Mouse (Mus musculus): ENCODE measurements around the gene Saysd1.

The Saysd1 gene

DNA sequence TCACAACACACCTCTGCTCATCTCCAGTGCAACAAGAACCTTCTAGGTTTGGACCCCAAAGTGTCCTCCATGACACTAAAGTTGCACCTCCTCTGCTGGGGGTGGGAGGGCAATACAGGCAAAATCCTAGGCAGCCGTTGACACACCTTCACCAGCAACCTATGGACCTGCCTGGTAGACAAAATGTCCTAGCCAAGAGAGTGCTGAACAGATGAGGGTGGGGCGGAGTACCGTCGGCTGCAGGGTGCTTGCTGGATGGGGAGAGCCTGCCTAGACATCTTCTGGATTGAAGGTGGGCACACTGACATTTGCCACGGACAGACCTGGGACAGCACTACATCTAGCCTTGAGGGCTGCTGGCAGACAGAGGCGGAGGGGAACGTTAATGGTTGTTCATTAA, 26.1 kb upstream of the Saysd1 start:
- no peak for DNase-seq (ENCODE audit: low spot score)

DNA sequence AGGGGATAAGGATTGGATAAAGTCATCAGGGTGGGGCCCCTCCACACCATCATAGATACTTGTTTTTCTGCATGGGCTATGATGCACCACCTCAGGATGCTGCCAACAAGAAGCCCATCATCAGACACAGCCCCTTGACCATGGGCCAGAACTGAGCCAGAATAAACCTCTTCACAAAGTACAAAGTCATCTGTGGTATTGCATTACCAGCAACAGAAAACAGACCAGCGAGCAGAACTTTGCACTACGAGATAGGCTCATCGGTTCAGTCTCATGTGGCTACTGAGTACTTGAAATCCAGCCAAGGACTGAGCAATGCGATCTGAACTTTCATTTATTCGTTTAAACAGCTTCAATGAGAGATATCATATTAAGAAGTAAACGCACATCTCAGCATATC, 24.4 kb upstream of the Saysd1 start:
- DNase-seq (ENCODE audit: low spot score): no peak

DNA sequence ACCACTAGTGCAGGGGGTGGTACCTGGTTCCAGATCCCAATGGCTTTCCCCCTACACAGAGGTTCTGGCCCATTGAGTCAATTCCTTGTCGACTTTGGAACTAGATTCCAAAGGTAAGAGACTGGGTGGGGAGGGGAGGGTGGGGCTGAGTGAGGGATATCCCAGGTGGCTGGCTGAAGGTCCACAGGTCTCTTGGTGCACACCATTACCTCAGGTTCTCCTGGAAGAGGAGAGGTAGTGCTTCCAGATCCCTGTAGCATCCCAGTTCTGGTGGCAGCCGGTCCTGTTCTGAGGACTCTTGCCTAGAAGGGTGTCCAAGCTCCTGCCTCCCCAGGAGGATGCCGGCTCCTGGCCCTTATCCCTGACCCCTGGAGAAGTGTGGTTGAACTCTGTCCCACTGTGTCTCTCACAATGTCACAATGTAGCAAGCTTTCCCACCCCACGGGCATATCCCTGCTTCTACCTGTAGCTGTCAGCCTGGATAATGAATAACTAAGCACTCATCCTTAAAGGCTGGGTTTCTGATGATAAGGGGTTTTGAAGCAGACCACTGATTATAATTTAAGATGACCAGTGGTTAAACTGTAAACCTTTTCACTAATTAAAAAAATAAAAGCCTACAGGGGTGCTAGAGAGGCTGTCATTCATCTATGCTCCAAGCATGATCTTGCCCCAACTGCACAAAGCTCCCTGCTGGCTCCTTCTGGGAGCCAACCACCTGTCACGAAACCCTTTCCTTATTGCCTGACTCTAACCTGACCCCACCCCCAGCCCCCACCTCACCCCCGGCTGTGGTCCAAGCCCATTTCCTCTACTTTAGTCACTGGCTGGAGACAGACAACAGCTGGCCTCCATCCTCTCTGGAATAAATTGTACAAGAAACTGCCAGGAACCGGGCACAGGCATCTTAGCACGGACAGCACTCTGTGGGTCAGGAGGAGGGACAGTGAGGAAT, 20.7 kb upstream of the Saysd1 start:
- DNase-seq (ENCODE audit: low spot score): no peak

DNA sequence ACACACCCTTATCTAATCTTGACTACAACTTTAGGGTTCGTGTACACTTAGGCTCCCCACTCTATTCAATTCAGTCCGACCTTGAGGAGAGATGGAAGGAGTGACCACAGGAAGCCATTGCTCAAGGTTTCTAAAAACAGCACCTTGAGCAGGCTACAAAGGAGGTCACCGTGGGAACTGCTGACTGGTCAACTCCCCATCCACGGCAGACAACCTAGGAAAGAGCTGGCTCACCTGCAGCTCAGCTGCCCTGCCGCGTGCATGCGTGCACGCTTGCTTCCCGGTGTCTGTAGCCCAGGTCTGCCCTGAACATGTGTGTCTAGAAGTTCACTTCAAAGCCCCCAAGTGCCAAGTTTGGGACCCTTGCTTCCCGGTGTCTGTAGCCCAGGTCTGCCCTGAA, 19.3 kb upstream of the Saysd1 start:
- DNase-seq (ENCODE audit: low spot score): no peak

DNA sequence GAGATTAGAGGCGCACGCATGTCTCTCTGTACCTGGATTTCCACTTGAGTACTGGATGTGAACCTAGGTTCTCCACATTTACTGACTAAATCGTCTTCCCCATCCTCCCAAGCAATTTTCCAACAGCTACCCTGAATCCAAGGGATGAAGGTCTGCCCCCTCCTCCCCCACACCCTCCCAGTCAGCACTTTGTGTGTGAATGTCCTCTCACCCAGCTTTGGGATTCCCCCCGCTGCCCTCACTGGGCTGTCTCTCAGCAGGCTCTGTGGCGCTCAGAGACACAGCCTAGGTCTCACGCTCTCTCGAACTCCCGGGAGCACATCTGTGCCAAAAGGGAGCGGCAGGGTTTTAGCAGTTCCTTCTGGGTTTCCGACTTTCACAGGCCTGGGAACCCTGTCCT, 17.4 kb upstream of the Saysd1 start:
- DNase-seq (ENCODE audit: low spot score): no peak

DNA sequence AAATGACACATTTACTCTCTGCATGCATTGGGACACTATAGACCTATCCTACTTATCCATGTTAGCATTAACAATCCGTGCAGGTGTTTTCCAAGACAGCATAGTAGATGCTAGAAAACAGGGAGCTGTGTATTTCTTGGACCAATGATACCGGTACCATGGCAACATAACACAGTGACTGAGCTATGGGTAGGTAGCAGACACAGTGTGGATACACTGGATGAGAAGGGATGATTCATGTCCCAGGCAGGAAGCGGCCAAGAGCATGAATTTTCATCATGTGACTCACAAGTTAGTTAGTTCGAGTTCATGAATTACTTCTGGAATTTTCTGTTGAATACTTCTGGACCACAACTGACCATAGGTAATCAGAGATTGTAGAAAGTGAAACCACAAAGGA, 16.6 kb upstream of the Saysd1 start:
- no peak for DNase-seq (ENCODE audit: low spot score)

DNA sequence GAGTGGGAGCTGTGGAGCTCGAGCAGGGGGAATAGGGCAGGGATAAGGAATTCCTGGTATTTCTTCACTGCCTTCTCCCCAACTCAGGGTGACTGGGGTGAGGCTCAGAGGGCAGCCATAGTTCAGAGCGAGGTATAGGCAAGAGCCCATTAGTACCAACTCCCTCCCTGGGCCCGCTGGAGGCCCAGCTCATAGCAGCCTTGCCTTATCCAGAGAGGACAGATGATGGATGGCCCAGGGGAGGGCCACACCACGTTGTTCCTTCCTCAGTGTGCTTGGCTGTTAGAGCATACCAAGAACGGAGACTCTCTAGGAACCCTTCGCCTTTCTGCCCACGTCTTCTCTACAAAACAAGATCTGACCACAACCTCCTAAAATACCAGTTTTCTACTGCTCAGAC, 15.9 kb upstream of the Saysd1 start:
- DNase-seq (ENCODE audit: low spot score): no peak

DNA sequence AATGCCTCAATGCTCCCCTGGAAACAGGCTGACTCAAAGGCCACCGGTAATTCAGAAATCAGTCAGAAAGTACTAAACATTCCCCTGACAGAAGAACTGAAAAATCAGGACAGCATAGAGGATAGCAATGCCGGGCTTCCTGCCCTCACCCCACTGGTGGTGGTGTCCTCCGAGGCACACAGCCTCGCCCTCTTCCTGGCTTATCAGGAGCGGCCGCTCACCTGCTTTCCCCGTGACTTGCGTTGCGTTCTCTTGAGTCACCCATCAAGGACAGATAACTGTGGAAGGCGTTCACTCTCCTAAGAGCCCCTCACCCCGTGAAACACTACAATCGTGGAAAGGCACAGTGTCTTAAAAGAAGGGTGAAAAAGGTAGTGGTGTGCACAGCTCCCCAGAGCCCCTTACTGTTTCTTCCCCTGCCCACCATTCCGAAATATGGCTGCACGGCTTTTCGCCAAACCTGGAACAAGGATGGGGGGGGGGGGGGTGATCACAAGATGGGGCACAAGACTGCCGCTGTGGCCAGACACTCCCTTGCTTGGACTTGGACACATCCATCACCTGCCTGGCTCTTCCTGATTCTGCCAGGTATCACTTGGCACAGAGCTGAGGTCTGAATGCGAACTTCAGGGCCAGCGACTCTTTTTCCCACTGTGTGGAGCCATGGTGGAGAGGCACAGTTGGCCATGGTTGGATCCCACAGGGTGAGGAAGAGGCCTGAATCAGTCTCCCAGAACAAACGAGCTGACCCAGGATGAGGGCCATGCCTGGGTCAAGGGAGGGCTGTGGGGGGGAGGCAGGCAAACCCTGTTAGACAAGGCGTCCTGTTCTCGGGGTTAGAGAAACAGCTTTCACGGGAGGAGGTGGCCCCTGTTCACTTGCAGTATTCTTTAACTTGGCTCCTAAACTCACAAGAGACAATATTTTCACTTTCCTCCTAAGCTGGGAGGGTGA, 11.1 kb upstream of the Saysd1 start:
- no peak for DNase-seq (ENCODE audit: low spot score)

DNA sequence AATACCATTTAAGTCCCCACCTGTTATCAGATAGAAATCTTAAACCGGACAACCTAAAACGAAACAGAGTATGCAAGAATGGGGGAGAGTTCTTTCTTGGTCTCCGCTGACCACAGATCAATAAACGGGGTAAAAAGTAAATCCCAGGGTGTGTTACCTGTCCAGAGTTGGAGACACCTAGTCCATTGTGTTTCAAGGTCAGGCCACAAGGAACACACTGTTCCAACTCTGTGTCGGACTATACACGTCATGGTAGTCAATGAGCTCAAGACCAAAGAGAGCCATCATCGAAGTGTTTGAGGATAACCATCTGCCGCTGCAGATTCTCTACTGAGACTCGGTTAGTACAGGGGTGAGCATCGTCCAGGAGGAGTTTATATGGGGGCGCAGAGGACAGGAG, 10.2 kb upstream of the Saysd1 start:
- DNase-seq (ENCODE audit: low spot score): no peak

DNA sequence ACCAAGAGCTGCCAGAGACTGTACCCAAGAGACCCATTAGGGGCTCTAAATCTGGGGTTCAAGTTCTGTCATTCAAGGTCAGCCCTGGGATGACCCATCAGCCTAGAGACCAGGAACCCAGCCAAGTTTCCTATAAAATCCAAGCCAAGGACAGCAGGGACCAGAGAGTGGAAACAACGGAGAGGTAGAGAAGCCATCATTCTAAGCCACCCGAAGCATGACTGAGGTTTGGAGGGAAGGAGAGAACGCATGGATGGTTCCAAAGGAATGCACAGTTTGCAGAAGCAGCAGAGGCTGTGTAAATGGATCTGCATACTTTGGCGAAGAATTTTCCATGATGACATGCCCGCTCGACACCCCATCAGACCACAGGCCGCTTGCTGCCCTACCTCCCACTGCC, 9.5 kb upstream of the Saysd1 start:
- DNase-seq (ENCODE audit: low spot score): no peak

DNA sequence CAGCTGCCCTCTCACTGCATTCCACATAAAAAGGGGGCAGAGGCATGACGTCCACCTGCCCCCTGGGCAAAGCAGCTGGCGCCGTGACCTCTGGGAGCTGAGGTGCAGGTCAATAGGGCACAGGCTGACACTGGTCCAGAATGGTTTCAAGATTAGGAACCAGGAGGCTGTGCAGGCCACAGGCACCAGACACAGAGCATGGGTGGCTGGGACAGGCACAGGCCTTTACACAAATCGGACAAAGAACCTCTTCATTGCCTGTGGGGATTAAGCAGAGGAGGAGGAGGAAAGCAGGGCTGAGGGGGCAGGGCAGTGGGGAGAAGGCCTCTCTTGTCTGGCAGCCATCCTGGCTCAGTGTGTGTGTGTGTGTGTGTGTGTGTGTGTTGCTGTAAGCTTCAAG, 5.8 kb upstream of the Saysd1 start:
- no peak for DNase-seq (ENCODE audit: low spot score)

DNA sequence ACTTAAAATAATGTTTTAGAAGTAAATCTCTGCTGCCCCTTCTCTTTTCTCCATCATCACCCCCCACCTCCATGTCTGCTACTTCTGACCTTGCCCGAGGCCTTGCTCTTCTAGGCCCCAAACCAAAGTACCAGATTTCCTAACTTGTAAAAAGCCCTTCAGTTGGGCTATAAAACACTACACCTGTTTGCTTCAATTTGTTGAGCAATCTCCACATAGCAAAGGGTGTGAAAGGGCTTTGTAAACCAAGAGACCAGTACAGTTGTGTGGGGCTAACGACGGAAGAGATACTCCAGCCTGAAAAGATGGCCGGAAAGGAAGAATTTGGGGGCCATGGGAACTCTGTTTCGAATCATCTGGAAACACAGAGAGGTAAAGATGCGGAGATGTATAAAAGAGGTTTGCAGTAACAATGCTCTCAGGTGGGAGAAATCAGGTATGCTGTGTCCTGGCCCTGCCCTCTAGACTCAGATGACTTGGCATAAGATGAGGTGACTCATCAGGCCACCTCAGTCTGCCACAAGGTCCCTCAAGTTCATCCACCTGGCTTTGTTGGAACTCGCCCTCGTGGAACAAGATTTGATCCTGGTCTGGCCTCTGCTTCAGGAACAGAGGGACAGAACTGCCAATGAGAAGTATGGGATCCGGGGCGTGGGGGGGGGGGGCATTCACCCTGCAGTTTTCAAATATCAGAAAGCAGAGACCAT, 3.2 kb downstream of the Saysd1 start:
- no peak for DNase-seq (ENCODE audit: low spot score)

DNA sequence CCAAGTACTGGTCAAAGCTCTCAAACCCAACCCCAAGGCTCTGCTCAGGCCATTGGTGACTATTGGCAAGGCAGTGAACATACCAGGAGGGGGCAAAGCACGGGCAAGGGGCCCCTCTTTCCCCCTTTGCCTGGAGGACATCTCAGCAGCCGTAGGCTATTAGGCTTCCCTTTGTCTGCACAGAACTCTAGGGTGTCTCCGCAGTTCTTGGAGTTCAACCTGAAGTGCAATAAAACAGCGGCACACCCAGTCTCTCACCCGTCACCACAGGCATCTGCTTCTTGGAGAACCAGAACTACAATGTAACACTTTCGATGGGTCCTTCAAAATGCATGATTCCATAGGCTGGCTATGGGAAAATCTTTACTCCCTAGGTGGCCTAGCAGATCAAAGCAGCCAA, 10.2 kb downstream of the Saysd1 start:
- no peak for DNase-seq (ENCODE audit: low spot score)

DNA sequence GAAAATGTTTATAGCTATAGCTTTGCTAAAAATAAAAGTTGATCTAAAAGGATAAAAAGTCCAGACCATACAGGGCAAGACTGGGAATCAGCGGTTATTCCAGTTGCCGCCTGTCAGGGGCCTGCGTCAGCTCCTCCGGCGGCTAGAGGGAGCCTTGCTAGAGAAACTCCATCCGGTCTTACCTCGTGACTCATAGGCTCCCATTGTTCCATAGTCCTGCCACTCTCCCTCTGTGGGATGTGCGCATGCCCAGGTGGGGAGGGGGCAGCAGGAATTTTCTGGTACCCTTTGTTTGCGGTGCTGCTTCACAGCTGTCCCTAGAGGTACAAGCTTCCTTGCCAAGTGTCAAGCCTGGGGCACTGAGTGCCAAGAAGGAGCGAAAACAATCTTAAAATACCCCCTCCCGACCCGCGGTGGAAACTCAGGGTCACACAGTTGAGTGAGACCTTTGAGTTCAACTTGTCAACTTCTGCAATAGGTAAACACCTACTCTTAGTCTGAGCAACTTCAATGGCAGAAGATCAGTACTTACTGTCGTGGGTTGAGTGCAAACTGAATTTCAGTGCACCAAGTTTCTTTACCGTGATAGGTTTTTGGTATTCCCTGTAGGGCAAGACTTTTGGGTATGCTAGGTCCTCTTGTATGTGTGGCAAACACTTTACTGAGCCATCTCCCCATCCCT, 10.8 kb downstream of the Saysd1 start:
- no peak for DNase-seq (ENCODE audit: low spot score)

DNA sequence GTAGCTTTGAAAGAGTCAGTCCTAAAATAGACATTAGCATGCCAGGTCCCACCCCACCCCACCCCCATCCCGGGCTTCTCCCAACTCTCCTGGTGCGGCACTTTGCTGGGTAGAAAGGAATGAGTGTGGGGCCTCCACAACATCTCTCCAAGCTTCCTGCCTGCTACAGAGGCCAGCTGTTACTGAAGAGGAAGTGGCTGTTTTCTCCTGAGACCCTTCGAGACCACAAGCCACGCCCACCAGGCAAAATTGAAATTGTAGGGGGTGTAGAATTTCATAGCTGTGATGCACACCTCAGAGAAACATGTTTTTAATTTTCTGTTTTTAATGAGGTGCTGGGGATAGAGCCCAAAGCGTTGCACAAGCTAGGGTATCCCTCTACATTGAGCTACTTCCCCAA, 17.5 kb downstream of the Saysd1 start:
- no peak for DNase-seq (ENCODE audit: low spot score)

DNA sequence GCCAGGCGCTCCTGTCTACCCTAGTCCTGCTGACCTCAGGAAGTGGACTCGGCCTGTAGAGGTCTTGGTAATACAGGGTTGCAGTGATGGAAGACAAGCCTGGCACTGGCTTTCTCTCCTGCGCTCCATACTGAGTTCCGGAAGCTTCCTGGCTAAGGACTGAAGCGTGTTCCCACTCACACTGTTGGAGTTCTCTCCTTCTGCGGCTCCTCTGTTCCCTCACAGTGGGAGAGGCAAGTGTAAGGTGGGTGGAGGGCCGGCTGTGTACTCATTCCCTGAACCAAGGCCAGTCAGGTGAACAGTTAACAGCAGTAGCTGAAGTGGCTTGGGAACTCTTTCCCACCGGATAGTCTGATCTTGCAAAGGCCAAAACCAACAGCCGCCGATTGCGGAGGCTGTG, 18.3 kb downstream of the Saysd1 start:
- no peak for DNase-seq (ENCODE audit: low spot score)

DNA sequence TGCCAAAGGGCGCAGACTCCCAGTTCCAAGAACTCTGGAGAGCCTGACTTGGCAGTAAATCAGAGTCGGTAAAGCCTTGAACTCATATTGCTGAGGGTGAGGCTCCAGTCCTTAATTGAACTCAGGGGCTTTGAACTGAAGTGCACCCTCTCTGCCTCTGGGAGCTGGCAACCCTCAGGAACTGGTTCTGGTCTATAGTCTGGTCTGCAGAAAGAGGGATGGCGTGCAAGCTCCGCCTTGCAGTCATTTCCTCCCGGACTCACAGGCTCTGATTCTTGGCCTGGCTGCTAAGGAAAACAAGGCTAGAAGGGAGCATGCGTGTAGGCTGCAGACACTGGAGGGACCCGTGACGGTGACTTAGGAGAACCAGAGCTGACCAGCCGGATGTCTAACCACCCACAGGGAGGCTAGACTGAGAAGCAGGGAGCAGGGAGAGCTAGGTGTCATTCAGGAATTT, 22.2 kb downstream of the Saysd1 start:
- DNase-seq (ENCODE audit: low spot score): no peak

DNA sequence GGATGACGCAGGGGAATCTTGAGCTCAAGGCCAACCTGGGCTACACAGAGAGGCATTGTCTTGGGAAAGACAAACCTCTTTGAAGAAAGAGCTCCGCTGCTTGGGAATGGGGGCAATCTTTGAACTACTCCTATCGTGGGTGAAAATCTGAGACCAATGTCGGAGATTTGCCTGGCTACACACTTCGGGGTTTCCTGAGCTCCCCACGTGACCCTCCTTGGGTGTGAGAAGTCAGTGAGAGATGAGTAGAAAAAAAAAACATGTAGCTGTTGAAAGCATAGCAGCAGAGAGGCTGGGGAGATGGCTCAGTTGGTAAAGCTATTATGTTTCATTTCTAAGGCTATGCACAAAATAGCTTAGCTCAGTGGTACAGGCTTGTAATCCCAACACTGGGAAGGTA, 23.4 kb downstream of the Saysd1 start:
- DNase-seq (ENCODE audit: low spot score): no peak

DNA sequence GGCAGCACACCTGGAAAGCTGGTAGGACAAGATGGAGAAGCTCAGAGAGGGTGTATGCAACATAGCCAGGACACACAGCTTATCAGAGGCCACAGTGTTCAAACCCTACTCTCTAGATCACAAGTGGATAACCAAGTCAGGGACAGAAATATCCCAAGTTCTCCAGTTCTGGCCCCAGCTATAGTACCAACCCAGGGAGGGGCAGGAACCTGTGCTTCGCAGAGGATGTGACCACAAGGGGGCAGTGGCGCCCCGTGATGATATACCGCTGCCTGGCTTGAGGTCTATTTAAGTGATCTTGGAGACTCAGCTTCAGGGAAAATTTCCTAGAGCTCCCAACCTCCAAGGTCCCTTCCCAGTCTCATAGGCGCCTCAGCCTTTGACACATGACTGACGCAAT, 24.4 kb downstream of the Saysd1 start:
- peak; percentile 90 for DNase-seq (ENCODE audit: low spot score)

DNA sequence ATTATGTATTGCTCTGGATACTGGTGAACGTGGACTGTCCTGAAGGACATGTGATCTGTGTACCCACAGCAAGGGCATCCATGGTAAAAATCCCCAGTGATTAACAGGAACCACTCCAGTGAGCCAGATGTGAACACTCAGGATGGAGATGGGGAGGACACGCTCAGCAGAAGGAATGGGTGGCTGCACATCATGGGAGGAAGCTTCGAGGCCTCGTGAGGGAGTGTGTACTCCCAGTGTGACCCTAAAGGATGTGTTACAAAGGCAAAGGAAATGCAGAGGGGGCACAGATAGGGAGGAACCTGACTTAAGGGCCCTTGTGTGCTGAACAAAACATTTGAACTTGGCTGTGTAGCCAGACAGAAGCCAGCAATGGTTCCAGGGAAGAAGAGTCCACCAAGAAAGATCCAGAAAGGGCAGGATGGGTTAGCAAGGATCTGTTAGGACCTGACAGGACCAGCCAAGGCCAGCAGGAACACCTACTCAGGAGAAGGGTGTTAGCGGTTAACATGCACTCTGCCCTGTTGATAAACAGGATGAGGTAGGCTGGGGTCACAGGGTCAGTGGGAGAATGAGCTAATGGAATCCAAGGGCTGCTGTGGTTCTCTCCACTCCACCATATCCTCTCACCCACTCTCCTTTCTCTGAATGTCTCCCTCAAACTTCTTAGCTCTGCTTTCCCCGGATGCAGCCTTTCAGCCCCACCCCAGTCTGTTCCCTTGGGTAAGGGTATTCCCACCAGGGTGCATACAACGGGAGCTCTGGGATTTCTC, 25.0 kb downstream of the Saysd1 start:
- DNase-seq (ENCODE audit: low spot score): no peak

DNA sequence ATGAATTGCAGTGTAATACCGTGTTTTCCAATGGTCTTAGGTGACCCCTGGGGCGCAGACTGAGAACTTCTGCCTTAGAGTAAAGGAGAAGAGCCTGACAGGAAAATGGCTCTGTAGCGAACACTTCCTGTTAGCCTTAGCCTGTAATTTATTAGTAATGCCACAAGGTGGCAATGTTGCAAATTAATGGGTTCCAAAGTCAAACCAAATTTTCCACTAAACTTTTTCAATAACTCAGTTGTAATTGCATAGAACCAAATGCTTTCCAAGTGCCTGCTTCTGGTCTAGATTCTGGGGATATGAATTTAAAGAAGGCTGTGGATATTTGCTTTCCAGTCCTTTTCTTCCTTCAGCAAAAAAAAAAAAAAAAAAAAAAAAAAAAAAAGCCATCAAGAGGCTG, 26.1 kb downstream of the Saysd1 start:
- no peak for DNase-seq (ENCODE audit: low spot score)
